Mouse (Mus musculus) small intestine, adult 2 months (tissue): Measurements from ENCODE around the gene Slc6a17.

Experiments used
- CTCF ChIP-seq: fragments of 200-500 bp; IDR thresholded peaks from 2 replicates; pipeline ENCODE4 v1.5.1; 2012; ENCODE audit warnings: low read depth, mild to moderate bottlenecking, control low read depth, inconsistent platforms, low read length, moderate library complexity, mixed read lengths; ENCODE audit not compliant: insufficient replicate concordance, insufficient read length; ENCODE audit errors: extremely low read depth
- POLR2A ChIP-seq: fragments of 200-500 bp; IDR thresholded peaks from 2 replicates; pipeline ENCODE4 v1.6.1; 2012; ENCODE audit warnings: low read depth, mild to moderate bottlenecking, control low read depth, inconsistent platforms, low read length, moderate library complexity

DNA sequence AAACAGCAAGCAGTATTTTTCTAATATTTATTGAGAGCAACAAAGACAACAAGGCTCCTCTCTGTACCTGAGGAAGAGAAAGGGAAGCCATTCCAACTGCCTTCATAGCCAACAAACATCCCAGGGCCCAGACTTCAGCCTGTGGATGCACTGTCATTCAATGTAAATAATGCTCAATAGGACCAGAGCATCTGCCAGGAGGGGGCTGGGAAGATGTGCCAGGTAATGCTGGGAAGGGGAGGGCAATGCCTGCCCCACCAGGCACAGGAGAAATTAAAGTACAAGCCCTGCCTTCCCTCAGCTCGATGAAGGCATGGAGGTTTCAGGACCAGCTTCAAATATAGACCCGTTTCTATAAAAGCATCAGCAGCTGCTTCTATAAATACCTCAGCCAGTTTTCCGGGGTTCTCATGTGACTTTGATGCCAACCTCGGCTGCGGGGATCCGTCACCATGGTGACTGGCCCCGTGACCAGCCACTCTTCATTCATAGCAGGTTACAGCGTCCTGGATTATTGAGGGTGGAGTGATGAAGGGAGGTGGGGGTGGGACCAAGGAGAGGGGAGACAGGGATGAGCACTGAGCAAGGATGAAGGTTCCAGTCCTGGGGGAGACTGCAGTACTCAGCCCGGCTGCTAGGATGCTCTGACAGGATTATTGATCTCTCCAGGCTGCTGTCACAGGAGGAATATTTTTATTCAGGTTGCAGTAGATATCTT, 10.7 kb upstream of the Slc6a17 start:
- TF ChIP-seq CTCF (no peak), POLR2A (no peak)
